Mouse (Mus musculus) bone marrow, adult 2 months (tissue): ENCODE results near the gene Vdr. TPM values are rescaled to one million over a fixed set of nuclear protein-coding genes. Genes with fewer than 3 reads are reported as not detected.

ENCODE experiments used
- H3K27ac ChIP-seq: fragments of 200-500 bp; 2 replicates; pipeline ENCODE4 v1.5.1; 2012; ENCODE audit warnings: low read depth, mild to moderate bottlenecking, control low read depth, inconsistent platforms, low read length; ENCODE audit not compliant: control insufficient read depth, poor library complexity, insufficient read depth
- H3K4me1 ChIP-seq: fragments of 200-500 bp; 2 replicates; pipeline ENCODE4 v1.6.1; 2011; ENCODE audit warnings: low read length; ENCODE audit not compliant: control insufficient read depth, insufficient read depth
- H3K4me3 ChIP-seq: fragments of 200-500 bp; replicated peaks from 2 replicates; pipeline ENCODE3; 2011; ENCODE audit warnings: mild to moderate bottlenecking, low read depth, low read length, control low read depth; ENCODE audit not compliant: control insufficient read depth
- CTCF ChIP-seq: fragments of 200-500 bp; IDR thresholded peaks from 2 replicates; pipeline ENCODE4 v1.5.1; 2011; ENCODE audit warnings: low read length, control low read depth; ENCODE audit not compliant: control insufficient read depth, insufficient read depth
- POLR2A ChIP-seq: fragments of 200-500 bp; IDR thresholded peaks from 2 replicates; pipeline ENCODE4 v1.6.1; 2011; ENCODE audit warnings: low read depth, mild to moderate bottlenecking, control low read depth, low read length, borderline replicate concordance; ENCODE audit not compliant: control insufficient read depth
- WGBS: fragments of 180-500 bp; shearing (Covaris S2); methylation state at CpG from one replicate; pipeline ENCODE4 v1.1.7; 2018; 5-methylcytosine and 5-hydroxymethylcytosine counted together
- polyA plus RNA-seq: library from polyadenylated mRNA; stranded (reverse); fragments of >200 nt; gene quantifications from 2 replicates; pipeline ENCODE4 v1.2.4, GENCODE M21; 2011; ENCODE audit warnings: low replicate concordance; ENCODE audit not compliant: missing spikeins, insufficient read depth, insufficient read length

Gene Vdr
- polyA plus RNA-seq, 1 experiment: 1.5 TPM

- Histone ChIP-seq H3K27ac (no peak overlapping the region), H3K4me1 (no peaks in the 10 kb centered on the region; the same call in 1 of the 2 replicates), H3K4me3 (no peak overlapping the region)
- WGBS: 59% methylated on average over 13 of the region's 13 CpGs
- no peak for TF ChIP-seq POLR2A
- no peak for TF ChIP-seq CTCF
Observed at GRCm38 (mm10) chr15:97929259-97929824, 18.9 kb upstream of the Vdr start.

- Histone ChIP-seq H3K27ac (no peak overlapping the region), H3K4me3 (no peak overlapping the region), H3K4me1 (no peaks in the 10 kb centered on the region; the same call in 1 of the 2 replicates)
- WGBS: 25% methylated on average over 6 of the region's 6 CpGs
- TF ChIP-seq CTCF: no peak
- no peak for TF ChIP-seq POLR2A
Observed at GRCm38 (mm10) chr15:97927821-97928220, 17.4 kb upstream of the Vdr start.

- 71% methylated on average over 4 of the region's 4 CpGs for WGBS
- H3K4me1 ChIP-seq: no peaks in the 10 kb centered on the region; the same call in 1 of the 2 replicates
- H3K27ac ChIP-seq: no peak overlapping the region
- H3K4me3 ChIP-seq: no peak overlapping the region
- TF ChIP-seq POLR2A (no peak), CTCF (no peak)
Observed at GRCm38 (mm10) chr15:97927018-97927417, 16.6 kb upstream of the Vdr start.

- H3K4me3 ChIP-seq: no peak overlapping the region
- WGBS: 89% methylated on average over 2 of the region's 2 CpGs
- H3K4me1 ChIP-seq: no peaks in the 10 kb centered on the region; the same call in 1 of the 2 replicates
- TF ChIP-seq CTCF: no peak
- no peak for TF ChIP-seq POLR2A
- no peak overlapping the region for H3K27ac ChIP-seq
Observed at GRCm38 (mm10) chr15:97922421-97922820, 12.0 kb upstream of the Vdr start.

- Histone ChIP-seq H3K27ac (no peak overlapping the region), H3K4me1 (no peaks in the 10 kb centered on the region; the same call in 1 of the 2 replicates), H3K4me3 (no peak overlapping the region)
- 83% methylated on average over 9 of the region's 9 CpGs for WGBS
- no peak for TF ChIP-seq POLR2A
- no peak for TF ChIP-seq CTCF
Observed at GRCm38 (mm10) chr15:97921796-97922195, 11.4 kb upstream of the Vdr start.

- Histone ChIP-seq H3K4me3 (no peak overlapping the region), H3K27ac (no peak overlapping the region), H3K4me1 (no peaks in the 10 kb centered on the region; the same call in 1 of the 2 replicates)
- 55% methylated on average over 5 of the region's 5 CpGs for WGBS
- TF ChIP-seq CTCF (no peak), POLR2A (no peak)
Observed at GRCm38 (mm10) chr15:97920306-97920705, 9.9 kb upstream of the Vdr start.

- no peak for TF ChIP-seq POLR2A
- TF ChIP-seq CTCF: no peak
- Histone ChIP-seq H3K27ac (no peak overlapping the region), H3K4me1 (no peaks in the 10 kb centered on the region; the same call in 1 of the 2 replicates), H3K4me3 (no peak overlapping the region)
- WGBS: 79% methylated on average over 7 of the region's 7 CpGs
Observed at GRCm38 (mm10) chr15:97919217-97919616, 8.8 kb upstream of the Vdr start.

GRCm38 (mm10) chr15:97917994-97918393, 7.6 kb upstream of the Vdr start:
- H3K4me1 ChIP-seq: no peaks in the 10 kb centered on the region; the same call in 1 of the 2 replicates
- no peak overlapping the region for H3K27ac ChIP-seq
- no peak overlapping the region for H3K4me3 ChIP-seq
- 21% methylated on average over 9 of the region's 9 CpGs for WGBS
- no peak for TF ChIP-seq POLR2A
- no peak for TF ChIP-seq CTCF
